Mouse (Mus musculus): ENCODE measurements at regions not wholly inside any gene's neighbourhood (a gene's known extent, or its start where the extent isn't known, plus 50 kb on each side); places are given as distances from the start of the nearest gene placed in this dataset.
"Not testable (repeated sequence)": the region's sequence is repeated elsewhere in the genome, so short reads cannot be mapped to it uniquely, and the experiment has no call there.

GRCm38 (mm10) chr2:64458171-64458570, 360.3 kb upstream of the Fign start:
- no peak overlapping the region for H3K27ac ChIP-seq (ENCODE audit: insufficient read depth, low read length)
- H3K4me3 ChIP-seq (ENCODE audit: insufficient read depth, low read length) = no peak overlapping the region
- TF ChIP-seq POLR2A (IDR thresholded peaks at IDR 0.05; ENCODE audit: extremely low read depth, insufficient read depth, low read length) (no peak), CTCF (IDR thresholded peaks at IDR 0.05; ENCODE audit: extremely low read depth, insufficient read depth, low read length) (peak; percentile 46)
- no peaks in the 10 kb centered on the region for H3K4me1 ChIP-seq (ENCODE audit: control insufficient read depth, insufficient read depth, low read length)

DNA sequence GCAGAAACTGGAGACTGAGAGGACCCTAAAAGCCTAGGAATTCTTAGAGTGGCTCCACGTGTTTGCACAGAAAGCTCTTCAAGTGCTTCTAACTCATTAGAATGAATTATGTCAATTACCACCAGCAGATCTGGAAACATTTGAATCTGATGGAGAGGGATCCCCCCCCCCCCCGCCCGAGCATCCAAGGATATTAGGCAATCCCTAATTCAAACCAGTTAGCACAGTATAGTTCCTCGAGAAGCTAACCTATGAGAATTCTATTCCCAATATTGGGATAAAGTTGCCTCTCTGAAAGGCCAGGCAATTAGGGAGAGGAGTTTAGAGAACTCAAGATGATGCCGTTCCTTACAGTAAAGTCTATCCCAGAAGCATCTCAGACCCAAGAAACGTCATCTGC, 354.9 kb upstream of the Fign start:
- Histone ChIP-seq H3K4me1 (ENCODE audit: control insufficient read depth, insufficient read depth, low read length) (no peaks in the 10 kb centered on the region), H3K4me3 (ENCODE audit: insufficient read depth, low read length) (no peak overlapping the region), H3K27ac (ENCODE audit: insufficient read depth, low read length) (no peak overlapping the region)
- no peak for TF ChIP-seq CTCF (IDR thresholded peaks at IDR 0.05; ENCODE audit: extremely low read depth, insufficient read depth, low read length)

GRCm38 (mm10) chr2:64451614-64452317, 353.9 kb upstream of the Fign start:
- TF ChIP-seq CTCF (IDR thresholded peaks at IDR 0.05; ENCODE audit: extremely low read depth, insufficient read depth, low read length) (no peak), POLR2A (IDR thresholded peaks at IDR 0.05; ENCODE audit: extremely low read depth, insufficient read depth, low read length) (no peak)
- Histone ChIP-seq H3K4me1 (ENCODE audit: control insufficient read depth, insufficient read depth, low read length) (no peaks in the 10 kb centered on the region), H3K27ac (ENCODE audit: insufficient read depth, low read length) (no peak overlapping the region), H3K4me3 (ENCODE audit: insufficient read depth, low read length) (no peak overlapping the region)

GRCm38 (mm10) chr2:64443171-64443570, 345.3 kb upstream of the Fign start:
- H3K27ac ChIP-seq (ENCODE audit: insufficient read depth, low read length) = no peak overlapping the region
- no peak overlapping the region for H3K4me3 ChIP-seq (ENCODE audit: insufficient read depth, low read length)
- H3K4me1 ChIP-seq (ENCODE audit: control insufficient read depth, insufficient read depth, low read length) = no peaks in the 10 kb centered on the region
- no peak for TF ChIP-seq CTCF (IDR thresholded peaks at IDR 0.05; ENCODE audit: extremely low read depth, insufficient read depth, low read length)
- TF ChIP-seq POLR2A (IDR thresholded peaks at IDR 0.05; ENCODE audit: extremely low read depth, insufficient read depth, low read length) = no peak

GRCm38 (mm10) chr2:64440961-64441360, 343.1 kb upstream of the Fign start:
- TF ChIP-seq CTCF (IDR thresholded peaks at IDR 0.05; ENCODE audit: extremely low read depth, insufficient read depth, low read length) (no peak), POLR2A (IDR thresholded peaks at IDR 0.05; ENCODE audit: extremely low read depth, insufficient read depth, low read length) (no peak)
- Histone ChIP-seq H3K4me1 (ENCODE audit: control insufficient read depth, insufficient read depth, low read length) (no peaks in the 10 kb centered on the region), H3K4me3 (ENCODE audit: insufficient read depth, low read length) (no peak overlapping the region), H3K27ac (ENCODE audit: insufficient read depth, low read length) (no peak overlapping the region)

- H3K27ac ChIP-seq (ENCODE audit: insufficient read depth, low read length); H3K4me1 ChIP-seq (ENCODE audit: control insufficient read depth, insufficient read depth, low read length); H3K4me3 ChIP-seq (ENCODE audit: insufficient read depth, low read length): not testable (repeated sequence)
Observed at GRCm38 (mm10) chr2:64417129-64417528, 319.3 kb upstream of the Fign start.

- no peak overlapping the region for H3K27ac ChIP-seq (ENCODE audit: insufficient read depth, low read length)
- TF ChIP-seq POLR2A (IDR thresholded peaks at IDR 0.05; ENCODE audit: extremely low read depth, insufficient read depth, low read length) (no peak), CTCF (IDR thresholded peaks at IDR 0.05; ENCODE audit: extremely low read depth, insufficient read depth, low read length) (no peak)
- H3K4me3 ChIP-seq (ENCODE audit: insufficient read depth, low read length) = no peak overlapping the region
- no peaks in the 10 kb centered on the region for H3K4me1 ChIP-seq (ENCODE audit: control insufficient read depth, insufficient read depth, low read length)
Observed at GRCm38 (mm10) chr2:64413846-64414245, 316.0 kb upstream of the Fign start.

- H3K4me3 ChIP-seq (ENCODE audit: insufficient read depth, low read length) = no peak overlapping the region
- no peaks in the 10 kb centered on the region for H3K4me1 ChIP-seq (ENCODE audit: control insufficient read depth, insufficient read depth, low read length)
- no peak overlapping the region for H3K27ac ChIP-seq (ENCODE audit: insufficient read depth, low read length)
- no peak for TF ChIP-seq POLR2A (IDR thresholded peaks at IDR 0.05; ENCODE audit: extremely low read depth, insufficient read depth, low read length)
- no peak for TF ChIP-seq CTCF (IDR thresholded peaks at IDR 0.05; ENCODE audit: extremely low read depth, insufficient read depth, low read length)
Observed at GRCm38 (mm10) chr2:64413263-64413662, 315.4 kb upstream of the Fign start.

DNA sequence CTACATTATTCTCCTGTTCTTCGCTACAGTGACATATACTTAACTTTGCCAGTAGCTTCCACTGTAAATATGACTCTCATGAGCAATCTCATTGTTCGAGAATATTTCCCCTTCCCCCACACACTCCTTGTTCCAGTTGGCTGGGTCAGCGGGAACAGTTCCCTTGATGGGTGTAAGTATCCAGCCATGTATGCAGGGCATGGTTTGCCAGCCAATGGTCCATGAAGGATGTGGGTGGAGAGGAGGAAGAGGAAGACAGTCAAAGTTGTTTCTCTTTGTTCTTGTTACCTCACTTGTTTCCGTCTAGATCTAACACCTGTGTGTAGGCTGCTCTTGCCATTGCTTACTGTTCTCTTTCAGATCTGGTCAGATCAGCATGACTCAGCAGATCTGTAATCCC, 298.1 kb upstream of the Fign start:
- H3K4me1 ChIP-seq (ENCODE audit: control insufficient read depth, insufficient read depth, low read length) = no peaks in the 10 kb centered on the region

GRCm38 (mm10) chr2:64394619-64395294, 296.9 kb upstream of the Fign start:
- TF ChIP-seq CTCF (IDR thresholded peaks at IDR 0.05; ENCODE audit: extremely low read depth, insufficient read depth, low read length) (no peak), POLR2A (IDR thresholded peaks at IDR 0.05; ENCODE audit: extremely low read depth, insufficient read depth, low read length) (no peak)
- Histone ChIP-seq H3K4me3 (ENCODE audit: insufficient read depth, low read length) (no peak overlapping the region), H3K4me1 (ENCODE audit: control insufficient read depth, insufficient read depth, low read length) (no peaks in the 10 kb centered on the region), H3K27ac (ENCODE audit: insufficient read depth, low read length) (no peak overlapping the region)

More for the DNA sequence above, 298.1 kb upstream of the Fign start:
- Histone ChIP-seq H3K27ac (ENCODE audit: insufficient read depth, low read length) (no peak overlapping the region), H3K4me3 (ENCODE audit: insufficient read depth, low read length) (no peak overlapping the region)
- TF ChIP-seq CTCF (IDR thresholded peaks at IDR 0.05; ENCODE audit: extremely low read depth, insufficient read depth, low read length) (no peak), POLR2A (IDR thresholded peaks at IDR 0.05; ENCODE audit: extremely low read depth, insufficient read depth, low read length) (no peak)

Measured in cortical plate, adult 2 months (tissue).